Mouse (Mus musculus) heart, embryonic 14.5 days (tissue): ENCODE results near the gene Ptpn13. TPM values are rescaled to one million over a fixed set of nuclear protein-coding genes. Genes with fewer than 3 reads are reported as not detected.

Experiments used
- ATAC-seq: fragments of 200-750 bp; cut with Nextera tagmentation; 2 replicates; pipeline ENCODE4 v1.8.0; 2017; ENCODE audit warnings: low read depth, moderate TSS enrichment; ENCODE audit not compliant: insufficient number of reproducible peaks, insufficient read depth, low FRiP score
- H3K27ac ChIP-seq, 2 experiments: fragments of 200-500 bp in 1 of 2; fragments of 300-500 bp in 1 of 2; sonication (generic) in 1 of 2; replicated peaks in 1 of 2; 2 replicates each; pipeline ENCODE4 v1.5.1; 2012 to 2014; ENCODE audit warnings: low read depth in 2 of 2, low read length in 2 of 2, control low read depth in 1 of 2, mild to moderate bottlenecking in 1 of 2, mixed read lengths in 1 of 2; ENCODE audit not compliant: control insufficient read depth in 1 of 2, insufficient read depth in 1 of 2
- H3K27me3 ChIP-seq: fragments of 300-500 bp; sonication (generic); 2 replicates; pipeline ENCODE4 v1.6.1; 2014; ENCODE audit warnings: mild to moderate bottlenecking, low read length, control low read depth; ENCODE audit not compliant: control insufficient read depth, insufficient read depth
- H3K36me3 ChIP-seq: fragments of 300-500 bp; sonication (generic); 2 replicates; pipeline ENCODE4 v1.6.1; 2014; ENCODE audit warnings: mild to moderate bottlenecking, control low read depth, low read length, mixed read lengths; ENCODE audit not compliant: control insufficient read depth, insufficient read depth
- H3K4me1 ChIP-seq, 2 experiments: fragments of 200-500 bp in 1 of 2; fragments of 300-500 bp in 1 of 2; sonication (generic) in 1 of 2; 2 replicates each; pipeline ENCODE4 v1.6.1; 2012 to 2014; ENCODE audit warnings: low read length in 2 of 2, control low read depth in 1 of 2, mixed read lengths in 1 of 2; ENCODE audit not compliant: control insufficient read depth in 2 of 2, insufficient read depth in 2 of 2
- H3K4me2 ChIP-seq: fragments of 300-500 bp; sonication (generic); 2 replicates; pipeline ENCODE4 v1.6.1; 2014; ENCODE audit warnings: mild to moderate bottlenecking, low read length
- H3K4me3 ChIP-seq, 2 experiments: fragments of 200-500 bp in 1 of 2; fragments of 300-500 bp in 1 of 2; sonication (generic) in 1 of 2; 2 replicates each; pipeline ENCODE4 v1.5.1; 2012 to 2014; ENCODE audit warnings: low read length in 2 of 2, mild to moderate bottlenecking in 2 of 2, control low read depth in 1 of 2, low read depth in 1 of 2, moderate library complexity in 1 of 2; ENCODE audit not compliant: control insufficient read depth in 1 of 2, insufficient read depth in 1 of 2
- H3K9ac ChIP-seq: fragments of 300-500 bp; sonication (generic); 2 replicates; pipeline ENCODE4 v1.6.1; 2014; ENCODE audit warnings: mild to moderate bottlenecking, low read length
- H3K9me3 ChIP-seq: fragments of 300-500 bp; sonication (generic); 2 replicates; pipeline ENCODE4 v1.6.1; 2016; ENCODE audit warnings: low read length, control low read depth; ENCODE audit not compliant: control insufficient read depth
- WGBS: fragments of 180-500 bp; shearing (Covaris S2); extraction: QIAGEN DNeasy Blood & Tissue Kit; methylation state at CpG from one replicate; pipeline ENCODE4 v1.1.7; 2014; 5-methylcytosine and 5-hydroxymethylcytosine counted together
- polyA plus RNA-seq: library from polyadenylated mRNA; unstranded; fragments of >200 nt; fragmentation: Nextera tagmentation; extraction: Ambion mirVana; gene quantifications from 2 replicates; pipeline ENCODE4 v1.2.1, GENCODE M21; 2014

The Ptpn13 gene
- polyA plus RNA-seq: 8.5 and 9.3 TPM in 2 replicates

GRCm38 (mm10) chr5:103424678-103425319, at the start of gene Ptpn13:
Ptpn13 (plus strand) TSS chr5:103425192.
- ATAC-seq: peak; percentile 98
- no peaks in the 10 kb centered on the region for H3K27me3 ChIP-seq
- H3K4me1 ChIP-seq: peaks cover 13 to 39% of the 10 kb centered on the region in 2 experiments
- peak within 1 kb of the TSS; percentile 76 for H3K4me2 ChIP-seq
- peak within 1 kb of the TSS; percentile 66 to 67 for H3K4me3 ChIP-seq
- peak within 1 kb of the TSS; percentile 68 to 79 for H3K27ac ChIP-seq
- no peaks in the 10 kb centered on the region for H3K9me3 ChIP-seq
- H3K36me3 ChIP-seq: no peaks in the 10 kb centered on the region
- peak within 1 kb of the TSS; percentile 80 for H3K9ac ChIP-seq
- WGBS: under 1% methylated on average over 48 of the region's 55 CpGs

- H3K36me3 ChIP-seq: no peaks in the 10 kb centered on the region
- ATAC-seq: no peak
- H3K27me3 ChIP-seq: peaks cover 3% of the 10 kb centered on the region; the same call in 1 of the 2 replicates
- H3K9me3 ChIP-seq: no peaks in the 10 kb centered on the region
- no peak overlapping the region for H3K4me2 ChIP-seq
- no peak overlapping the region for H3K9ac ChIP-seq
- H3K27ac ChIP-seq: no peak overlapping the region
- H3K4me3 ChIP-seq: no peak overlapping the region
- H3K4me1 ChIP-seq: peaks cover 11 to 12% of the 10 kb centered on the region in 2 experiments
- WGBS: 89% methylated on average over 9 of the region's 9 CpGs
Observed at GRCm38 (mm10) chr5:103375226-103375625, 49.8 kb upstream of the Ptpn13 start.

- 44% methylated on average over 17 of the region's 17 CpGs for WGBS
- Histone ChIP-seq H3K4me3 (no peak overlapping the region), H3K27me3 (peaks cover 6% of the 10 kb centered on the region; the same call in 1 of the 2 replicates), H3K4me2 (peak overlapping the region; percentile 45), H3K9me3 (no peaks in the 10 kb centered on the region), H3K9ac (no peak overlapping the region), H3K27ac (peak overlapping the region; percentile 61 to 85), H3K36me3 (no peaks in the 10 kb centered on the region), H3K4me1 (peaks cover 11 to 12% of the 10 kb centered on the region in 2 experiments)
- ATAC-seq: no peak
Observed at GRCm38 (mm10) chr5:103376354-103377295, 48.4 kb upstream of the Ptpn13 start.

GRCm38 (mm10) chr5:103377493-103378130, 47.4 kb upstream of the Ptpn13 start:
- Histone ChIP-seq H3K4me2 (peak overlapping the region; percentile 45), H3K27me3 (peaks cover 8% of the 10 kb centered on the region; the same call in 1 of the 2 replicates), H3K4me3 (no peak overlapping the region), H3K9me3 (no peaks in the 10 kb centered on the region), H3K4me1 (peaks cover 11 to 12% of the 10 kb centered on the region in 2 experiments), H3K27ac (peak overlapping the region; percentile 61 to 85), H3K9ac (no peak overlapping the region), H3K36me3 (no peaks in the 10 kb centered on the region)
- ATAC-seq: no peak
- 7% methylated on average over 12 of the region's 12 CpGs for whole genome bisulfite sequencing

GRCm38 (mm10) chr5:103380785-103381527, 44.0 kb upstream of the Ptpn13 start:
- Histone ChIP-seq H3K9ac (no peak overlapping the region), H3K4me2 (no peak overlapping the region), H3K27ac (peak overlapping the region; percentile 15 to 66; a peak in 2 of 4 replicates), H3K36me3 (no peaks in the 10 kb centered on the region), H3K9me3 (no peaks in the 10 kb centered on the region), H3K27me3 (peaks cover 5% of the 10 kb centered on the region; the same call in 1 of the 2 replicates), H3K4me1 (peaks cover 11 to 12% of the 10 kb centered on the region in 2 experiments), H3K4me3 (no peak overlapping the region)
- WGBS: 53% methylated on average over 11 of the region's 11 CpGs
- ATAC-seq: no peak

- Histone ChIP-seq H3K36me3 (no peaks in the 10 kb centered on the region), H3K9ac (no peak overlapping the region), H3K4me1 (peaks cover 7 to 11% of the 10 kb centered on the region in 2 experiments), H3K4me2 (no peak overlapping the region), H3K27me3 (peaks cover 5% of the 10 kb centered on the region; the same call in 1 of the 2 replicates), H3K9me3 (no peaks in the 10 kb centered on the region), H3K27ac (no peak overlapping the region), H3K4me3 (no peak overlapping the region)
- 85% methylated on average over 4 of the region's 4 CpGs for WGBS
- ATAC-seq: no peak
Observed at GRCm38 (mm10) chr5:103382951-103383350, 42.0 kb upstream of the Ptpn13 start.
